Mouse (Mus musculus) adrenal gland, postnatal 25 days (tissue): ENCODE results near the gene Fuz. TPM values are rescaled to one million over a fixed set of nuclear protein-coding genes. Genes with fewer than 3 reads are reported as not detected.
A peak's percentile ranks its signal among the peaks of the same experiment; 100 is the strongest.

Source experiments
- DNase-seq: peaks from one replicate; pipeline ENCODE4 v3.0.0; 2021; ENCODE audit warnings: mixed read lengths
- microRNA-seq, 2 experiments: library from miRNA; unstranded; fragments of <30 nt; microRNA quantifications; one replicate each; pipeline ENCODE4 v1.2.0; 2021
- total RNA-seq: library from RNA; stranded (reverse); gene quantifications from 2 replicates; pipeline ENCODE4 v1.2.3, GENCODE M21; 2021

The Fuz gene
- total RNA-seq, 1 experiment from 2014 or later: 37.4 TPM

- peak; percentile 97 for DNase-seq
Measured at GRCm38 (mm10) chr7:44929204-44930151, 33.6 kb downstream of the Fuz start, which contains the start of gene Ap2a1. Gene Ap2a1 (minus strand): TSS chr7:44929496.

GRCm38 (mm10) chr7:44938680-44939079, 42.8 kb downstream of the Fuz start:
- DNase-seq: no peak

GRCm38 (mm10) chr7:44942904-44943303, 47.0 kb downstream of the Fuz start, which contains the start of gene Tsks:
Gene Tsks (plus strand): TSS chr7:44943204.
- DNase-seq: no peak

- no peak for DNase-seq
Measured at GRCm38 (mm10) chr7:44949922-44950321, 54.0 kb downstream of the Fuz start.

GRCm38 (mm10) chr7:44951960-44952359, 56.1 kb downstream of the Fuz start:
- DNase-seq: peak; percentile 82

Small RNAs within 50 kb of the gene (microRNA-seq; reads per million reads assigned to microRNA genes)
- 0 reads per million in 2 experiments for gene Mir707

Other genes starting within 250 kb of the Fuz start
- 2.8 and 4.3 TPM in 2 replicates for gene Myh14, start 225.2 kb upstream of the Fuz start, total RNA-seq
- not detected in 2 replicates for gene Izumo2, start 187.3 kb upstream of the Fuz start, total RNA-seq
- 58.7 and 59.3 TPM in 2 replicates for gene Vrk3, start 147.7 kb upstream of the Fuz start, total RNA-seq
- gene Zfp473, start 145.0 kb upstream of the Fuz start, total RNA-seq: 0.71 and 0.88 TPM in 2 replicates
- gene Nup62, start 80.0 kb upstream of the Fuz start, total RNA-seq: 40.5 and 44.4 TPM in 2 replicates
- gene Il4i1, start 79.7 kb upstream of the Fuz start, total RNA-seq: 2.8 and 3.4 TPM in 2 replicates
- 108 and 165 TPM in 2 replicates for gene Atf5, start 79.4 kb upstream of the Fuz start, total RNA-seq
- 116 and 138 TPM in 2 replicates for gene Akt1s1, start 47.1 kb upstream of the Fuz start, total RNA-seq
- 62.1 and 88.5 TPM in 2 replicates for gene Tbc1d17, start 47.0 kb upstream of the Fuz start, total RNA-seq
- gene Pnkp, start 38.9 kb upstream of the Fuz start, total RNA-seq: 53.2 and 55.8 TPM in 2 replicates
- gene Ptov1, start 26.3 kb upstream of the Fuz start, total RNA-seq: 309 and 326 TPM in 2 replicates
- gene Med25, start 3.4 kb upstream of the Fuz start, total RNA-seq: 93.7 and 103 TPM in 2 replicates
- 83.7 and 115 TPM in 2 replicates for gene Ap2a1, start 33.4 kb downstream of the Fuz start, total RNA-seq
- not detected in 2 replicates for gene Tsks, start 47.1 kb downstream of the Fuz start, total RNA-seq
- 13.3 and 16.5 TPM in 2 replicates for gene Cpt1c, start 78.8 kb downstream of the Fuz start, total RNA-seq
- gene Prmt1, start 90.5 kb downstream of the Fuz start, total RNA-seq: 177 and 221 TPM in 2 replicates
- gene Irf3, start 101.6 kb downstream of the Fuz start, total RNA-seq: 138 and 151 TPM in 2 replicates
- 18.7 and 24.4 TPM in 2 replicates for gene Bcl2l12, start 102.6 kb downstream of the Fuz start, total RNA-seq
- gene Scaf1, start 120.3 kb downstream of the Fuz start, total RNA-seq: 86.4 and 99.4 TPM in 2 replicates
- gene Rras, start 121.9 kb downstream of the Fuz start, total RNA-seq: 94.0 and 102 TPM in 2 replicates
- gene Prr12, start 156.8 kb downstream of the Fuz start, total RNA-seq: 71.1 and 78.5 TPM in 2 replicates
- 46.5 and 67.2 TPM in 2 replicates for gene Nosip, start 166.3 kb downstream of the Fuz start, total RNA-seq
- gene Prrg2, start 166.6 kb downstream of the Fuz start, total RNA-seq: 19.2 and 21.4 TPM in 2 replicates
- gene Rcn3, start 196.1 kb downstream of the Fuz start, total RNA-seq: 27.7 and 33.5 TPM in 2 replicates
- gene Fcgrt, start 207.8 kb downstream of the Fuz start, total RNA-seq: 88.4 and 96.1 TPM in 2 replicates
- gene Rps11, start 228.4 kb downstream of the Fuz start, total RNA-seq: 1,211 and 1,259 TPM in 2 replicates
- 1,469 and 1,540 TPM in 2 replicates for gene Rpl13a, start 232.7 kb downstream of the Fuz start, total RNA-seq
- not detected in 2 replicates for gene Gm45713, start 240.2 kb downstream of the Fuz start, total RNA-seq
- gene Flt3l, start 240.4 kb downstream of the Fuz start, total RNA-seq: 29.1 and 32.1 TPM in 2 replicates